Mouse (Mus musculus) forebrain, embryonic 12.5 days (tissue): ENCODE measurements at regions not wholly inside any gene's neighbourhood (a gene's known extent, or its start where the extent isn't known, plus 50 kb on each side); places are given as distances from the start of the nearest gene placed in this dataset. TPM values are rescaled to one million over a fixed set of nuclear protein-coding genes. Genes with fewer than 3 reads are reported as not detected.
A peak's percentile ranks its signal among the peaks of the same experiment; 100 is the strongest.

ENCODE experiments used
- ATAC-seq: fragments of 200-750 bp; cut with Nextera tagmentation; 2 replicates; pipeline ENCODE4 v1.8.0; 2017; ENCODE audit warnings: moderate TSS enrichment; ENCODE audit not compliant: low FRiP score
- H3K27ac ChIP-seq: fragments of 300-500 bp; sonication (generic); 2 replicates; pipeline ENCODE4 v1.5.1; 2016; ENCODE audit warnings: mild to moderate bottlenecking
- H3K27me3 ChIP-seq: fragments of 300-500 bp; sonication (generic); 2 replicates; pipeline ENCODE4 v1.6.1; 2016; ENCODE audit warnings: mild to moderate bottlenecking
- H3K36me3 ChIP-seq: fragments of 300-500 bp; sonication (generic); replicated peaks from 2 replicates; pipeline ENCODE4 v1.6.1; 2016; ENCODE audit warnings: mild to moderate bottlenecking
- H3K4me1 ChIP-seq: fragments of 300-500 bp; sonication (generic); 2 replicates; pipeline ENCODE4 v1.6.1; 2016
- H3K4me2 ChIP-seq: fragments of 300-500 bp; sonication (generic); 2 replicates; pipeline ENCODE4 v1.6.1; 2016; ENCODE audit warnings: mild to moderate bottlenecking, moderate library complexity
- H3K4me3 ChIP-seq: fragments of 300-500 bp; sonication (generic); replicated peaks from 2 replicates; pipeline ENCODE4 v1.5.1; 2016; ENCODE audit warnings: mild to moderate bottlenecking
- H3K9ac ChIP-seq: fragments of 300-500 bp; sonication (generic); 2 replicates; pipeline ENCODE4 v1.6.1; 2016; ENCODE audit warnings: mild to moderate bottlenecking
- H3K9me3 ChIP-seq: fragments of 300-500 bp; sonication (generic); 2 replicates; pipeline ENCODE4 v1.6.1; 2016
- WGBS: fragments of 180-500 bp; shearing (Covaris S2); methylation state at CpG from one replicate; pipeline ENCODE4 v1.1.7; 2016; 5-methylcytosine and 5-hydroxymethylcytosine counted together
- microRNA-seq: library from miRNA; unstranded; fragments of <30 nt; microRNA quantifications from one replicate; pipeline ENCODE4, GENCODE M21; 2017

- Histone ChIP-seq H3K27ac (0 out of 2 replicates have a peak overlapping the region, but pooled peaks have one; percentile 42), H3K9ac (no peak overlapping the region), H3K9me3 (no peaks in the 10 kb centered on the region), H3K4me2 (no peak overlapping the region), H3K27me3 (no peaks in the 10 kb centered on the region), H3K36me3 (no peaks in the 10 kb centered on the region), H3K4me1 (no peaks in the 10 kb centered on the region), H3K4me3 (no peak overlapping the region)
- no peak for ATAC-seq
- 51% methylated on average over 2 of the region's 2 CpGs for WGBS
Observed at GRCm38 (mm10) chr3:33219271-33220065, 76.4 kb upstream of the Pex5l start.

GRCm38 (mm10) chr3:33218291-33218690 lies 75.2 kb upstream of the Pex5l start:
- WGBS = 69% methylated on average over 2 of the region's 2 CpGs
- no peaks in the 10 kb centered on the region for H3K9me3 ChIP-seq
- H3K4me2 ChIP-seq = no peak overlapping the region
- no peak overlapping the region for H3K27ac ChIP-seq
- H3K27me3 ChIP-seq = no peaks in the 10 kb centered on the region
- no peak overlapping the region for H3K9ac ChIP-seq
- H3K4me3 ChIP-seq = no peak overlapping the region
- no peaks in the 10 kb centered on the region for H3K4me1 ChIP-seq
- no peaks in the 10 kb centered on the region for H3K36me3 ChIP-seq
- peak; percentile 67; the same call in 1 of the 2 replicates for ATAC-seq

- H3K9ac ChIP-seq = no peak overlapping the region
- no peaks in the 10 kb centered on the region for H3K9me3 ChIP-seq
- no peaks in the 10 kb centered on the region for H3K4me1 ChIP-seq
- H3K36me3 ChIP-seq = no peaks in the 10 kb centered on the region
- peak; percentile 79 for ATAC-seq
- no peaks in the 10 kb centered on the region for H3K27me3 ChIP-seq
- WGBS = 73% methylated on average over 18 of the region's 18 CpGs
- H3K27ac ChIP-seq = peak overlapping the region; percentile 48
- H3K4me2 ChIP-seq = no peak overlapping the region
- no peak overlapping the region for H3K4me3 ChIP-seq
Observed at GRCm38 (mm10) chr3:33217360-33218034, 74.5 kb upstream of the Pex5l start.

GRCm38 (mm10) chr3:33211224-33211817 lies 68.3 kb upstream of the Pex5l start:
- no peaks in the 10 kb centered on the region for H3K4me1 ChIP-seq
- H3K27ac ChIP-seq = no peak overlapping the region
- no peaks in the 10 kb centered on the region for H3K27me3 ChIP-seq
- H3K9me3 ChIP-seq = no peaks in the 10 kb centered on the region
- ATAC-seq = no peak
- H3K4me2 ChIP-seq = no peak overlapping the region
- no peak overlapping the region for H3K9ac ChIP-seq
- no peaks in the 10 kb centered on the region for H3K36me3 ChIP-seq
- WGBS = 77% methylated on average over 4 of the region's 4 CpGs
- H3K4me3 ChIP-seq = no peak overlapping the region

Small RNAs in the stretch of these regions (microRNA-seq; reads per million reads assigned to microRNA genes)
- not detected for gene Gm27974
